In genomic region chr11:99690463-99690862, GRCm38 (mm10) we compare ENCODE assay signal across 47 mouse cellular contexts. TPM values are rescaled to one million over a fixed set of nuclear protein-coding genes. Genes with fewer than 3 reads are reported as not detected.
"Had no signal": no experiment of that assay in that cellular context is flagged by ENCODE, and none has a peak within 500 bp of the region (broad histone marks: within the 10 kb centered on the region; RNA-seq: fewer than 3 reads in every experiment).

Gene Gm14190, minus strand, starts transcription at chr11:99690740.

- H3K27me3 ChIP-seq: limb, embryonic 12.5 days; limb, embryonic 13.5 days; limb, embryonic 15.5 days; liver, embryonic 12.5 days; liver, embryonic 13.5 days; liver, embryonic 15.5 days; lung, embryonic 15.5 days; megakaryocyte, embryonic 14.5 days; midbrain, embryonic 12.5 days; midbrain, embryonic 13.5 days; midbrain, embryonic 15.5 days had no signal

- H3K36me3 ChIP-seq: limb, embryonic 10.5 days; limb, embryonic 12.5 days; limb, embryonic 13.5 days; limb, embryonic 15.5 days; liver, embryonic 12.5 days; liver, embryonic 13.5 days; liver, embryonic 15.5 days; lung, embryonic 15.5 days; midbrain, embryonic 10.5 days; midbrain, embryonic 12.5 days; midbrain, embryonic 13.5 days; midbrain, embryonic 15.5 days had no signal

- H3K4me3 ChIP-seq: left cerebral cortex, adult 2 months; limb, embryonic 10.5 days; limb, embryonic 12.5 days; limb, embryonic 13.5 days; limb, embryonic 15.5 days; liver, embryonic 12.5 days; liver, embryonic 13.5 days; liver, embryonic 15.5 days; lung, embryonic 15.5 days; megakaryocyte, embryonic 14.5 days; midbrain, embryonic 10.5 days; midbrain, embryonic 12.5 days; midbrain, embryonic 13.5 days; midbrain, embryonic 15.5 days had no signal

- H3K4me2 ChIP-seq: limb, embryonic 12.5 days; limb, embryonic 13.5 days; limb, embryonic 15.5 days; liver, embryonic 11.5 days; liver, embryonic 12.5 days; liver, embryonic 13.5 days; liver, embryonic 15.5 days; lung, embryonic 14.5 days; lung, embryonic 15.5 days; midbrain, embryonic 11.5 days; midbrain, embryonic 12.5 days; midbrain, embryonic 13.5 days; midbrain, embryonic 15.5 days had no signal

- DNase-seq: left cerebral cortex, postnatal 4 days; liver; liver, embryonic 13.5 days; liver, postnatal 0 days; lung, adult 18-20 months; lung, adult 2 months; lung, embryonic 14.5 days; lung, postnatal 10 days; lung, postnatal 14 days; lung, postnatal 36 days; lung, postnatal 4 days; midbrain, embryonic 14.5 days had no signal

RNA-seq across cellular contexts. Expression of gene Gm14190, which starts in this region (rescaled TPM):
- total RNA-seq: left cerebral cortex, adult 2 months; left cerebral cortex, adult 8-10 months; left cerebral cortex, postnatal 10 days; left cerebral cortex, postnatal 14 days; left cerebral cortex, postnatal 25 days; left cerebral cortex, postnatal 36 days; left cerebral cortex, postnatal 4 days; liver, adult 2 months; megakaryocyte progenitor cell, adult 5-6 weeks; megakaryocyte, adult 5-6 weeks; megakaryocyte-erythroid progenitor cell, adult 5-6 weeks; midbrain, postnatal 0 days; monocyte, adult 5-6 weeks had no signal
- polyA plus RNA-seq: limb, embryonic 10.5 days; limb, embryonic 11.5 days; limb, embryonic 12.5 days; limb, embryonic 13.5 days; limb, embryonic 14.5 days; limb, embryonic 15.5 days; liver, adult 2 months; liver, embryonic 11.5 days; liver, embryonic 12.5 days; liver, embryonic 13.5 days; liver, embryonic 14.5 days; liver, embryonic 15.5 days; liver, embryonic 16.5 days; liver, postnatal 0 days; lung, adult 2 months; lung, embryonic 14.5 days; lung, embryonic 15.5 days; lung, embryonic 16.5 days; lung, postnatal 0 days; macrophage; midbrain, embryonic 10.5 days; midbrain, embryonic 11.5 days; midbrain, embryonic 12.5 days; midbrain, embryonic 13.5 days; midbrain, embryonic 14.5 days; midbrain, embryonic 15.5 days; midbrain, embryonic 16.5 days; midbrain, postnatal 0 days; neural tube, embryonic 11.5 days had no signal
